Mouse (Mus musculus): Measurements from ENCODE around the gene Gm10721. TPM values are rescaled to one million over a fixed set of nuclear protein-coding genes. Genes with fewer than 3 reads are reported as not detected.
"Not testable (repeated sequence)": the region's sequence is repeated elsewhere in the genome, so short reads cannot be mapped to it uniquely, and the experiment has no call there.

Gm10721 gene
- polyA plus RNA-seq, 1 experiment from 2014 or later, result not detected

DNA sequence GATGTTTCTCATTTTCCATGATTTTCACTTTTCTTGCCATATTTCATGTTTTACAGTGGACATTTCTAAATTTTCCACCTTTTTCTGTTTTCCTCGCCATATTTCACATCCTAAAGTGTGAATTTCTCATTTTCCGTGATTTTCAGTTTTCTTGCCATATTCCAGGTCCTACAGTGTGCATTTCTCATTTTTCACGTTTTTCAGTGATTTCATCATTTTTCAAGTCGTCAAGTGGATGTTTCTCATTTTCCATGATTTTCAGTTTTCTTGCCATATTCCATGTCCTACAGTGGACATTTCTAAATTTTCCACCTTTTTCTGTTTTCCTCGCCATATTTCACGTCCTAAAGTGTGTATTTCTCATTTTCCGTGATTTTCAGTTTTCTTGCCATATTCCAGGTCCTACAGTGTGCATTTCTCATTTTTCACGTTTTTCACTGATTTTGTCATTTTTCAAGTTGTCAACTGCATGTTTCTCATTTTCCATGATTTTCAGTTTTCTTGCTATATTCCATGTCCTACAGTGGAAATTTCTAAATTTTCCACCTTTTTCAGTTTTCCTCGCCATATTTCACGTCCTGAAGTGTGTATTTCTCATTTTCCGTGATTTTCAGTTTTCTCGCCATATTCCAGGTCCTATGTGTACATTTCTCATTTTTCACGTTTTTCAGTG lies 10.5 kb downstream of the Gm10721 start, which contains the start of gene Gm10718:
Gm10718 (plus strand) TSS at position 236 of the 673 bp plus-strand sequence.
- H3K27ac ChIP-seq (ENCODE audit: low read depth, low read length); H3K27me3 ChIP-seq (ENCODE audit: control insufficient read depth, insufficient read depth, low read length); H3K36me3 ChIP-seq (ENCODE audit: control insufficient read depth, insufficient read depth, low read length); H3K9me3 ChIP-seq (ENCODE audit: control insufficient read depth, low read length); H3K4me2 ChIP-seq (replicated peaks; ENCODE audit: low read depth, low read length); H3K9ac ChIP-seq (ENCODE audit: low read depth, low read length); H3K4me3 ChIP-seq (ENCODE audit: low read depth, low read length); DNase-seq (ENCODE audit: low spot score); ATAC-seq (ENCODE audit: low FRiP score); H3K4me1 ChIP-seq (replicated peaks; ENCODE audit: control insufficient read depth, insufficient read depth, low read length): not testable (repeated sequence)
- WGBS, result 74% methylated on average over 9 of the region's 13 CpGs

DNA sequence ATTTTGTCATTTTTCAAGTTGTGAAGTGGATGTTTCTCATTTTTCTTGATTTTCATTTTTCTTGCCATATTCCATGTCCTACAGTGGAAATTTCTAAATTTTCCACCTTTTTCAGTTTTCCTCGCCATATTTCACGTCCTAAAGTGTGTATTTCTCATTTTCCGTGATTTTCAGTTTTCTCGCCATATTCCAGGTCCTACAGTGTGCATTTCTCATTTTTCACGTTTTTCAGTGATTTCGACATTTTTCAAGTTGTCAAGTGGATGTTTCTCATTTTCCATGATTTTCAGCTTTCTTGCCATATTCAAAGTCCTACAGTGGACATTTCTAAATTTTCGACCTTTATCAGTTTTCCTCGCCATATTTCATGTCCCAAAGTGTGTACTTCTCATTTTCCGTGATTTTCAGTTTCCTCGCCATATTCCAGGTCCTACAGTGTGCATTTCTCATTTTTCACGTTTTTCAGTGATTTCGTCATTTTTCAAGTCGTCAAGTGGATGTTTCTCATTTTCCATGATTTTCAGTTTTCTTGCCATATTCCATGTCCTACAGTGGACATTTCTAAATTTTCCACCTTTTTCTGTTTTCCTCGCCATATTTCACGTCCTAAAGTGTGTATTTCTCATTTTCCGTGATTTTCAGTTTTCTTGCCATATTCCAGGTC lies 11.2 kb downstream of the Gm10721 start:
- not testable (repeated sequence) for ATAC-seq (ENCODE audit: low FRiP score); H3K36me3 ChIP-seq (ENCODE audit: control insufficient read depth, insufficient read depth, low read length); H3K9me3 ChIP-seq (ENCODE audit: control insufficient read depth, low read length); H3K4me1 ChIP-seq (replicated peaks; ENCODE audit: control insufficient read depth, insufficient read depth, low read length); H3K27ac ChIP-seq (ENCODE audit: low read depth, low read length); H3K4me3 ChIP-seq (ENCODE audit: low read depth, low read length); DNase-seq (ENCODE audit: low spot score); H3K27me3 ChIP-seq (ENCODE audit: control insufficient read depth, insufficient read depth, low read length); H3K4me2 ChIP-seq (replicated peaks; ENCODE audit: low read depth, low read length); H3K9ac ChIP-seq (ENCODE audit: low read depth, low read length)
- WGBS, result 67% methylated on average over 14 of the region's 16 CpGs

DNA sequence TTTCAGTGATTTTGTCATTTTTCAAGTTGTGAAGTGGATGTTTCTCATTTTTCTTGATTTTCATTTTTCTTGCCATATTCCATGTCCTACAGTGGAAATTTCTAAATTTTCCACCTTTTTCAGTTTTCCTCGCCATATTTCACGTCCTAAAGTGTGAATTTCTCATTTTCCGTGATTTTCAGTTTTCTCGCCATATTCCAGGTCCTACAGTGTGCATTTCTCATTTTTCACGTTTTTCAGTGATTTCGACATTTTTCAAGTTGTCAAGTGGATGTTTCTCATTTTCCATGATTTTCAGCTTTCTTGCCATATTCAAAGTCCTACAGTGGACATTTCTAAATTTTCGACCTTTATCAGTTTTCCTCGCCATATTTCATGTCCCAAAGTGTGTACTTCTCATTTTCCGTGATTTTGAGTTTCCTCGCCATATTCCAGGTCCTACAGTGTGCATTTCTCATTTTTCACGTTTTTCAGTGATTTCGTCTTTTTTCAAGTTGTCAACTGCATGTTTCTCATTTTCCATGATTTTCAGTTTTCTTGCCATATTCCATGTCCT lies 12.1 kb downstream of the Gm10721 start, which contains the start of gene Gm10717:
Gm10717 (plus strand) TSS at position 506 of the 556 bp plus-strand sequence.
- H3K4me2 ChIP-seq (replicated peaks; ENCODE audit: low read depth, low read length); H3K4me1 ChIP-seq (replicated peaks; ENCODE audit: control insufficient read depth, insufficient read depth, low read length); ATAC-seq (ENCODE audit: low FRiP score); H3K4me3 ChIP-seq (ENCODE audit: low read depth, low read length); DNase-seq (ENCODE audit: low spot score); H3K36me3 ChIP-seq (ENCODE audit: control insufficient read depth, insufficient read depth, low read length); H3K9ac ChIP-seq (ENCODE audit: low read depth, low read length); H3K27ac ChIP-seq (ENCODE audit: low read depth, low read length); H3K9me3 ChIP-seq (ENCODE audit: control insufficient read depth, low read length); H3K27me3 ChIP-seq (ENCODE audit: control insufficient read depth, insufficient read depth, low read length): not testable (repeated sequence)
- 75% methylated on average over 12 of the region's 12 CpGs for WGBS

DNA sequence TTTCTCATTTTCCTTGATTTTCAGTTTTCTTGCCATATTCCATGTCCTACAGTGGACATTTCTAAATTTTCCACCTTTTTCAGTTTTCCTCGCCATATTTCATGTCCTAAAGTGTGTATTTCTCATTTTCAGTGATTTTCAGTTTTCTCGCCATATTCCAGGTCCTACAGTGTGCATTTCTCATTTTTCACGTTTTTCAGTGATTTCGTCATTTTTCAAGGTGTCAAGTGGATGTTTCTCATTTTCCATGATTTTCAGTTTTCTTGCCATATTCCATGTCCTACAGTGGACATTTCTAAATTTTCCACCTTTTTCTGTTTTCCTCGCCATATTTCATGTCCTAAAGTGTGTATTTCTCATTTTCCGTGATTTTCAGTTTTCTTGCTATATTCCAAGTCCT lies 12.7 kb downstream of the Gm10721 start:
- not testable (repeated sequence) for H3K27me3 ChIP-seq (ENCODE audit: control insufficient read depth, insufficient read depth, low read length); H3K9ac ChIP-seq (ENCODE audit: low read depth, low read length); H3K9me3 ChIP-seq (ENCODE audit: control insufficient read depth, low read length); H3K36me3 ChIP-seq (ENCODE audit: control insufficient read depth, insufficient read depth, low read length); ATAC-seq (ENCODE audit: low FRiP score); H3K4me1 ChIP-seq (replicated peaks; ENCODE audit: control insufficient read depth, insufficient read depth, low read length); DNase-seq (ENCODE audit: low spot score); H3K27ac ChIP-seq (ENCODE audit: low read depth, low read length); H3K4me3 ChIP-seq (ENCODE audit: low read depth, low read length); H3K4me2 ChIP-seq (replicated peaks; ENCODE audit: low read depth, low read length)
- WGBS, result 62% methylated on average over 4 of the region's 6 CpGs

DNA sequence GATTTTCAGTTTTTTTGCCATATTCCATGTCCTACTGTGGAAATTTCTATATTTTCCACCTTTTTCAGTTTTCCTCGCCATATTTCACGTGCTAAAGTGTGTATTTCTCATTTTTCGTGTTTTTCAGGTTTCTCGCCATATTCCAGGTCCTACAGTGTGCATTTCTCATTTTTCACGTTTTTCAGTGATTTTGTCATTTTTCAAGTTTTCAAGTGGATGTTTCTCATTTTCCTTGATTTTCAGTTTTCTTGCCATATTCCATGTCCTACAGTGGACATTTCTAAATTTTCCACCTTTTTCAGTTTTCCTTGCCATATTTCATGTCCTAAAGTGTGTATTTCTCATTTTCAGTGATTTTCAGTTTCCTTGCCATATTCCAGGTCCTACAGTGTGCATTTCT lies 13.2 kb downstream of the Gm10721 start:
- not testable (repeated sequence) for H3K4me2 ChIP-seq (replicated peaks; ENCODE audit: low read depth, low read length); H3K4me1 ChIP-seq (replicated peaks; ENCODE audit: control insufficient read depth, insufficient read depth, low read length); H3K36me3 ChIP-seq (ENCODE audit: control insufficient read depth, insufficient read depth, low read length); ATAC-seq (ENCODE audit: low FRiP score); H3K9ac ChIP-seq (ENCODE audit: low read depth, low read length); H3K27me3 ChIP-seq (ENCODE audit: control insufficient read depth, insufficient read depth, low read length); H3K9me3 ChIP-seq (ENCODE audit: control insufficient read depth, low read length); H3K27ac ChIP-seq (ENCODE audit: low read depth, low read length); H3K4me3 ChIP-seq (ENCODE audit: low read depth, low read length); DNase-seq (ENCODE audit: low spot score)
- 77% methylated on average over 5 of the region's 5 CpGs for WGBS

DNA sequence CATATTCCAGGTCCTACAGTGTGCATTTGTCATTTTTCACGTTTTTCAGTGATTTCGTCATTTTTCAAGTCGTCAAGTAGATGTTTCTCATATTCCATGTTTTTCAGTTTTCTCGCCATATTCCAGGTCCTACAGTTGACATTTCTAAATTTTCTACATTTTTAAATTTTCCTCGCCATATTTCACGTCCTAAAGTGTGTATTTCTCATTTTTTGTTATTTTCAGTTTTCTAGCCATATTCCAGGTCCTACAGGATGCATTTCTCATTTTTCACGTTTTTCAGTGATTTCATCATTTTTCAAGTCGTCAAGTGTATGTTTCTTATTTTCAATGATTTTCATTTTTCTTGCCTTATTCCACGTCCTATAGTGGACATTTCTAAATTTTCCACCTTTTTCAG lies 13.8 kb downstream of the Gm10721 start:
- H3K4me2 ChIP-seq (replicated peaks; ENCODE audit: low read depth, low read length); H3K4me3 ChIP-seq (ENCODE audit: low read depth, low read length); H3K9ac ChIP-seq (ENCODE audit: low read depth, low read length); DNase-seq (ENCODE audit: low spot score); H3K27ac ChIP-seq (ENCODE audit: low read depth, low read length); H3K4me1 ChIP-seq (replicated peaks; ENCODE audit: control insufficient read depth, insufficient read depth, low read length); H3K27me3 ChIP-seq (ENCODE audit: control insufficient read depth, insufficient read depth, low read length); H3K9me3 ChIP-seq (ENCODE audit: control insufficient read depth, low read length); H3K36me3 ChIP-seq (ENCODE audit: control insufficient read depth, insufficient read depth, low read length); ATAC-seq (ENCODE audit: low FRiP score): not testable (repeated sequence)
- 64% methylated on average over 9 of the region's 9 CpGs for WGBS

DNA sequence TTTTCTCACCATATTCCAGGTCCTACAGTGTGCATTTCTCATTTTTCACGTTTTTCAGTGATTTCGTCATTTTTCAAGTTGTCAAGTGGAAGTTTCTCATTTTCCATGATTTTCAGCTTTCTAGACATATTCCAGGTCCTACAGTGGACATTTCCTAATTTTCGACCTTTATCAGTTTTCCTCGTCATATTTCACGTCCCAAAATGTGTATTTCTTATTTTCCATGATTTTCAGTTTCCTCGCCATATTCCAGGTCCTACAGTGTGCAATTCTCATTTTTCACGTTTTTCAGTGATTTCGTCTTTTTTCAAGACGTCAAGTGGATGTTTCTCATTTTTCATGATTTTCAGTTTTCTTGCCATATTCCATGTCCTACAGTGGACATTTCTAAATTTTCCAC lies 14.3 kb downstream of the Gm10721 start:
- WGBS, result 76% methylated on average over 9 of the region's 9 CpGs
- ATAC-seq (ENCODE audit: low FRiP score), result 0 out of 2 replicates have a peak, but pooled peaks have one; percentile 20
- H3K36me3 ChIP-seq (ENCODE audit: control insufficient read depth, insufficient read depth, low read length); H3K4me1 ChIP-seq (replicated peaks; ENCODE audit: control insufficient read depth, insufficient read depth, low read length); H3K4me3 ChIP-seq (ENCODE audit: low read depth, low read length); H3K4me2 ChIP-seq (replicated peaks; ENCODE audit: low read depth, low read length); H3K27me3 ChIP-seq (ENCODE audit: control insufficient read depth, insufficient read depth, low read length); H3K9me3 ChIP-seq (ENCODE audit: control insufficient read depth, low read length); H3K27ac ChIP-seq (ENCODE audit: low read depth, low read length); H3K9ac ChIP-seq (ENCODE audit: low read depth, low read length): not testable (repeated sequence)
- peak; percentile 71 for DNase-seq (ENCODE audit: low spot score)

DNA sequence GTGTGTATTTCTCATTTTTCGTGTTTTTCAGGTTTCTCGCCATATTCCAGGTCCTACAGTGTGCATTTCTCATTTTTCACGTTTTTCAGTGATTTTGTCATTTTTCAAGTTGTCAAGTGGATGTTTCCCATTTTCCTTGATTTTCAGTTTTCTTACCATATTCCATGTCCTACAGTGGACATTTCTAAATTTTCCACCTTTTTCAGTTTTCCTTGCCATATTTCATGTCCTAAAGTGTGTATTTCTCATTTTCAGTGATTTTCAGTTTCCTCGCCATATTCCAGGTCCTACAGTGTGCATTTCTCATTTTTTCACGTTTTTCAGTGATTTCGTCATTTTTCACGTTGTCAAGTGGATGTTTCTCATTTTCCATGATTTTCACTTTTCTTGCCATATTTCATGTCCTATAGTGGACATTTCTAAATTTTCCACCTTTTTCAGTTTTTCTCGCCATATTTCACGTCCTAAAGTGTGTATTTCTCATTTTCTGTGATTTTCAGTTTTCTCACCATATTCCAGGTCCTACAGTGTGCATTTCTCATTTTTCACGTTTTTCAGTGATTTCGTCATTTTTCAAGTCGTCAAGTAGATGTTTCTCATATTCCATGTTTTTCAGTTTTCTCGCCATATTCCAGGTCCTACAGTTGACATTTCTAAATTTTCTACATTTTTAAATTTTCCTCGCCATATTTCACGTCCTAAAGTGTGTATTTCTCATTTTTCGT lies 16.5 kb downstream of the Gm10721 start:
- not testable (repeated sequence) for H3K4me3 ChIP-seq (ENCODE audit: low read depth, low read length); H3K27ac ChIP-seq (ENCODE audit: low read depth, low read length); DNase-seq (ENCODE audit: low spot score); H3K9me3 ChIP-seq (ENCODE audit: control insufficient read depth, low read length); H3K27me3 ChIP-seq (ENCODE audit: control insufficient read depth, insufficient read depth, low read length); H3K36me3 ChIP-seq (ENCODE audit: control insufficient read depth, insufficient read depth, low read length); H3K4me1 ChIP-seq (replicated peaks; ENCODE audit: control insufficient read depth, insufficient read depth, low read length); ATAC-seq (ENCODE audit: low FRiP score); H3K9ac ChIP-seq (ENCODE audit: low read depth, low read length); H3K4me2 ChIP-seq (replicated peaks; ENCODE audit: low read depth, low read length)
- 64% methylated on average over 12 of the region's 16 CpGs for WGBS
